Mouse (Mus musculus) neural tube, embryonic 10.5 days (tissue): ENCODE results near the gene Lrp5.
A peak's percentile ranks its signal among the peaks of the same experiment; 100 is the strongest.

Experiments
- DNase-seq: peaks from one replicate; pipeline ENCODE4 v3.0.0-alpha.2; 2017; ENCODE audit warnings: low spot score; ENCODE audit errors: extremely low spot score

The Lrp5 gene

GRCm38 (mm10) chr19:3695976-3696375 lies 9.6 kb upstream of the Lrp5 start:
- no peak for DNase-seq

- DNase-seq = no peak
These were observed 9.1 kb upstream of the Lrp5 start for GRCm38 (mm10) chr19:3695471-3695870.

GRCm38 (mm10) chr19:3695006-3695405 lies 8.6 kb upstream of the Lrp5 start:
- DNase-seq = no peak

- DNase-seq = no peak
These were observed 8.1 kb upstream of the Lrp5 start for GRCm38 (mm10) chr19:3694476-3694875.

- no peak for DNase-seq
These were observed 6.2 kb upstream of the Lrp5 start for GRCm38 (mm10) chr19:3692414-3693145.

GRCm38 (mm10) chr19:3691337-3691736 lies 5.0 kb upstream of the Lrp5 start:
- no peak for DNase-seq

GRCm38 (mm10) chr19:3687676-3688171 lies 1.4 kb upstream of the Lrp5 start:
- DNase-seq = peak; percentile 27

- DNase-seq = peak; percentile 57
These were observed 651 bp downstream of the Lrp5 start for GRCm38 (mm10) chr19:3685611-3686214.

- DNase-seq = peak; percentile 48
These were observed 1.3 kb downstream of the Lrp5 start for GRCm38 (mm10) chr19:3684957-3685580.

- DNase-seq = peak; percentile 24
These were observed 1.9 kb downstream of the Lrp5 start for GRCm38 (mm10) chr19:3684414-3684813.

- DNase-seq = no peak
These were observed 4.9 kb downstream of the Lrp5 start for GRCm38 (mm10) chr19:3681310-3681934.

- no peak for DNase-seq
These were observed 5.6 kb downstream of the Lrp5 start for GRCm38 (mm10) chr19:3680732-3681131.

GRCm38 (mm10) chr19:3674122-3674855 lies 12.1 kb downstream of the Lrp5 start:
- DNase-seq = no peak

- no peak for DNase-seq
These were observed 13.2 kb downstream of the Lrp5 start for GRCm38 (mm10) chr19:3673149-3673548.

- no peak for DNase-seq
These were observed 17.3 kb downstream of the Lrp5 start for GRCm38 (mm10) chr19:3669100-3669499.

- DNase-seq = no peak
These were observed 17.8 kb downstream of the Lrp5 start for GRCm38 (mm10) chr19:3668551-3668950.

- DNase-seq = no peak
These were observed 18.4 kb downstream of the Lrp5 start for GRCm38 (mm10) chr19:3667979-3668378.

- DNase-seq = no peak
These were observed 19.0 kb downstream of the Lrp5 start for GRCm38 (mm10) chr19:3667155-3667895.

GRCm38 (mm10) chr19:3666632-3667031 lies 19.7 kb downstream of the Lrp5 start:
- DNase-seq = no peak

GRCm38 (mm10) chr19:3665510-3665909 lies 20.9 kb downstream of the Lrp5 start:
- no peak for DNase-seq

- no peak for DNase-seq
These were observed 28.4 kb downstream of the Lrp5 start for GRCm38 (mm10) chr19:3657947-3658346.
